Mouse (Mus musculus) retina, postnatal 1 day (tissue): ENCODE data around the gene 1700019D03Rik.
"Not testable (repeated sequence)": the region's sequence is repeated elsewhere in the genome, so short reads cannot be mapped to it uniquely, and the experiment has no call there.

ENCODE experiments used
- DNase-seq: peaks from one replicate; pipeline ENCODE4 v3.0.0-alpha.2; 2012

Gene 1700019D03Rik

GRCm38 (mm10) chr1:52953548-52953947, 66.4 kb downstream of the 1700019D03Rik start:
- peak; percentile 75 for DNase-seq

GRCm38 (mm10) chr1:52952551-52953397, 67.2 kb downstream of the 1700019D03Rik start:
- peak; percentile 68 for DNase-seq

GRCm38 (mm10) chr1:52952143-52952542, 67.8 kb downstream of the 1700019D03Rik start:
- no peak for DNase-seq

- peak; percentile 25 for DNase-seq
Measured at GRCm38 (mm10) chr1:52951146-52951868, 68.7 kb downstream of the 1700019D03Rik start.

- no peak for DNase-seq
Measured at GRCm38 (mm10) chr1:52947895-52948294, 72.1 kb downstream of the 1700019D03Rik start.

GRCm38 (mm10) chr1:52939021-52939420, 81.0 kb downstream of the 1700019D03Rik start:
- no peak for DNase-seq

GRCm38 (mm10) chr1:52934494-52934893, 85.5 kb downstream of the 1700019D03Rik start:
- DNase-seq, result peak; percentile 88

- not testable (repeated sequence) for DNase-seq
Measured at GRCm38 (mm10) chr1:52924482-52924881, 95.5 kb downstream of the 1700019D03Rik start.

GRCm38 (mm10) chr1:52918897-52919296, 101.1 kb downstream of the 1700019D03Rik start:
- not testable (repeated sequence) for DNase-seq

GRCm38 (mm10) chr1:52916655-52917054, 103.3 kb downstream of the 1700019D03Rik start:
- DNase-seq, result no peak

GRCm38 (mm10) chr1:52909783-52910182, 110.2 kb downstream of the 1700019D03Rik start:
- DNase-seq, result no peak

GRCm38 (mm10) chr1:52884208-52884607, 135.8 kb downstream of the 1700019D03Rik start:
- DNase-seq, result no peak
